Mouse (Mus musculus): ENCODE measurements around the gene Prpf19. TPM values are rescaled to one million over a fixed set of nuclear protein-coding genes. Genes with fewer than 3 reads are reported as not detected.
A peak's percentile ranks its signal among the peaks of the same experiment; 100 is the strongest.

Gene Prpf19
- polyA plus RNA-seq, 1 experiment from 2014 or later = 20.3 TPM

DNA sequence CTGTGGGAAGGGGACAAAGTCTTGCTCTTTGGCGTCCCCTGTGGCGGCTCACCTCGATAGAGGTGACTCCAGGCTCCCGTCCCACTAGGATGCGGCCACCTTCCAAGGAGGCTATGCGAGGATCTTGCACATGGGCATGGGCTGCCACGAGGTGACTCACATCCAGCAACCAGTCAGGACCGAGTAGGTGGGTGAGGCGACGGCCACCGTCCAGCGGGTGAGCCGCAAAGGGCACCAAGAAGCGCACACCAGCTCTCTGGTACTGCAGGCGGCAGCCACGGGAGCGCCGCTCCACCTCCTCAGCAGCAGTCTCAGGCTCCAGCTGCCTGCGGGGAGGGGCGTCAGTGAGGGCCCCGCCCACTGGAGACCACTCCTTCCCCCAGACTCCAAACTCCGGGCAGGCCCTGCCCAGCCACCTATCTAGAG, 34.9 kb upstream of the Prpf19 start:
- Histone ChIP-seq H3K9me3 (ENCODE audit: control insufficient read depth) (no peaks in the 10 kb centered on the region), H3K4me2 (replicated peaks; ENCODE audit: low read depth) (no peak overlapping the region), H3K4me1 (replicated peaks; ENCODE audit: control insufficient read depth, insufficient read depth, low read length) (no peaks in the 10 kb centered on the region), H3K27me3 (replicated peaks; ENCODE audit: control insufficient read depth, insufficient read depth, low read length) (no peaks in the 10 kb centered on the region), H3K27ac (ENCODE audit: low read depth, low read length) (no peak overlapping the region), H3K4me3 (ENCODE audit: low read depth, low read length) (no peak overlapping the region), H3K36me3 (ENCODE audit: control insufficient read depth, insufficient read depth) (peaks cover 22% of the 10 kb centered on the region), H3K9ac (ENCODE audit: low read depth, low read length) (no peak overlapping the region)
- TF ChIP-seq CTCF (IDR thresholded peaks at IDR 0.05; ENCODE audit: low read depth) = peak; percentile 19; the same call in 1 of the 2 replicates
- ATAC-seq = no peak
- WGBS = 56% methylated on average over 20 of the region's 22 CpGs

DNA sequence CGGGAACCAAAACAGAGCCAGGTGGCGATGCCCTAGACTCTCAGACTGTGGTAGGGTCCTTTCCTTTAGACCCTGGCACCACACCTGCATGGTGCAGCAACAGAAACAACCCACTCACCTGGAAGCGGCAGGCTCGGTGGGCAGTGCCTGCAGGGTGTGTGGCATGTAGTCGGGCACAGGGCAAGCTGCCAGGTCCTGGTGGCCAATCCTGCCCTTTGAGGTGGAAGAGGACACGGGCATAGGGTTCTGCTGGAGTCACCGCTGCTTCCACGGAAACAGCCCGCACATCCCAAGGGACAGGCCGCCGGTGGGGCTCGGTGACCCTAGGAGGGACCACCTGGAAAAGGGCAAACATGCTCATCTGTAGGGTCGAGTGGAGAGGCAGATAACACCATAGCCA, 28.7 kb upstream of the Prpf19 start:
- Histone ChIP-seq H3K9me3 (ENCODE audit: control insufficient read depth) (no peaks in the 10 kb centered on the region), H3K4me1 (replicated peaks; ENCODE audit: control insufficient read depth, insufficient read depth, low read length) (no peaks in the 10 kb centered on the region; the same call in 1 of the 2 replicates), H3K27me3 (replicated peaks; ENCODE audit: control insufficient read depth, insufficient read depth, low read length) (no peaks in the 10 kb centered on the region), H3K27ac (ENCODE audit: low read depth, low read length) (no peak overlapping the region), H3K9ac (ENCODE audit: low read depth, low read length) (no peak overlapping the region), H3K4me2 (replicated peaks; ENCODE audit: low read depth) (no peak overlapping the region), H3K4me3 (ENCODE audit: low read depth, low read length) (no peak overlapping the region), H3K36me3 (ENCODE audit: control insufficient read depth, insufficient read depth) (peaks cover 17% of the 10 kb centered on the region)
- no peak for TF ChIP-seq CTCF (IDR thresholded peaks at IDR 0.05; ENCODE audit: low read depth)
- WGBS = 95% methylated on average over 13 of the region's 13 CpGs
- no peak for ATAC-seq

DNA sequence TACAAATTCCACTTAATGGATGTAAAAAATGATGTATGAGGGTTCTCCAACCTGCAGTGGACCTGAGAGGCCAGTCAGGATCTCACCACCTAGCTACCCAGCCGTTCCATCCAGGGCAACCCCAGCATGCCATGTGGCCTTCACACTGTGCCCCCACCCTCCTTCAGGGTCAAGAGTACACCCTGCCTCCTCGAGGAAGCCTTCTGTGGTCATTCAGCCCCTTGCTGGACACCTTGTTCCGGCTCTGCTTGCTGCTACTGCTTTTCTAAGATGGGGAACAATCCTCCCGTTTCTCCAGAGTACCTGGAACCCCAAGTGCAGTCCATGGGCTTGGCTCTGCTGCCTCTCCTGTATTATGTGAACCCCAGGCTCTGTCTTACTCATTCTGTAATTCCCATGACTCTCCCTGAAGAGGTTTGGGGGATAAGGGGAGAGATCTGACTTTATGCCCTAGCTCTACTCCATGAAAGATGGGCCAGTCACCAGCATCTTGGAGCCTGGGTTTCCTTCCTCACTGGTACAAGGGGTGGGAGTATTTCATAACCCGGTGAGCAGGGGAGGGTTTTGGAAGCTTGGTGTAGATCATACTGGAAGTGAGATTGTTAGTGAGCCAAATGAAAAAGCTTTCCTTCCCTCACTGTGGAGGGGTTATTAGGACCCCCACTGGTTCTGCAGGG, 26.9 kb upstream of the Prpf19 start:
- H3K27ac ChIP-seq (ENCODE audit: low read depth, low read length) = no peak overlapping the region
- H3K4me1 ChIP-seq (replicated peaks; ENCODE audit: control insufficient read depth, insufficient read depth, low read length) = no peaks in the 10 kb centered on the region; the same call in 1 of the 2 replicates
- WGBS = 26% methylated on average over 5 of the region's 5 CpGs
- peak overlapping the region; percentile 56 for H3K4me3 ChIP-seq (ENCODE audit: low read depth, low read length)
- no peaks in the 10 kb centered on the region for H3K27me3 ChIP-seq (replicated peaks; ENCODE audit: control insufficient read depth, insufficient read depth, low read length)
- TF ChIP-seq CTCF (IDR thresholded peaks at IDR 0.05; ENCODE audit: low read depth) = no peak
- 0 out of 2 replicates have a peak overlapping the region, but pooled peaks have one; percentile 49 for H3K9ac ChIP-seq (ENCODE audit: low read depth, low read length)
- peak overlapping the region; percentile 84 for H3K4me2 ChIP-seq (replicated peaks; ENCODE audit: low read depth)
- no peaks in the 10 kb centered on the region for H3K9me3 ChIP-seq (ENCODE audit: control insufficient read depth)
- no peak for ATAC-seq
- peaks cover 34% of the 10 kb centered on the region for H3K36me3 ChIP-seq (ENCODE audit: control insufficient read depth, insufficient read depth)

DNA sequence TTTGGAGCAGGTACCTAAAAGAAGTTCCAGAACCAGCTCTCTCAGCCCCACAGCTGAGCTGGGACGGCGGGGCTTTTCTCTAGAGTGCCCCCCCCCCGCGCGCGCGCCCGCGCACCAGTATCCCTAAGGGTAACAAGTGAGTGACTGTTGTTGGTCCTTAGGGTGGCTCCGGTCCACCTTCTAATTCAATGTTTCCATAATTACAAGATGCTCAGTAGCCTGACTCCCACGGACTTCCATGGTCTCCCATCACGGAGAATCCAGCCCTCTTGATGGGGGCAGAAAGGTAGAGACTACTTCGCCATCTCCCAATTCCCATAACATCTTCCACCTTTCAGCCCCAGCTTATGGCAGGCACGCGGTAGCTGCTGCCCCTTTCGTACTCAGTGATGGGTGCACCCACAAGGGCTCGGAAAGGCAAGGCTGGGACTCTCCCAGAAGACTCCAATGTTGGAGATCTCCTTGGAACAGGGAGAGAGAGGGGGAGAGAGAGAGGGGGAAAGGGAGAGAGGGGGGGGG, 26.3 kb upstream of the Prpf19 start:
- Histone ChIP-seq H3K9me3 (ENCODE audit: control insufficient read depth) (no peaks in the 10 kb centered on the region), H3K4me1 (replicated peaks; ENCODE audit: control insufficient read depth, insufficient read depth, low read length) (no peaks in the 10 kb centered on the region; the same call in 1 of the 2 replicates), H3K4me2 (replicated peaks; ENCODE audit: low read depth) (peak overlapping the region; percentile 84), H3K9ac (ENCODE audit: low read depth, low read length) (peak overlapping the region; percentile 49; the same call in 1 of the 2 replicates), H3K36me3 (ENCODE audit: control insufficient read depth, insufficient read depth) (peaks cover 40% of the 10 kb centered on the region), H3K4me3 (ENCODE audit: low read depth, low read length) (peak overlapping the region; percentile 56), H3K27ac (ENCODE audit: low read depth, low read length) (no peak overlapping the region), H3K27me3 (replicated peaks; ENCODE audit: control insufficient read depth, insufficient read depth, low read length) (no peaks in the 10 kb centered on the region)
- TF ChIP-seq CTCF (IDR thresholded peaks at IDR 0.05; ENCODE audit: low read depth) = no peak
- ATAC-seq = no peak
- 3% methylated on average over 17 of the region's 17 CpGs for whole genome bisulfite sequencing

DNA sequence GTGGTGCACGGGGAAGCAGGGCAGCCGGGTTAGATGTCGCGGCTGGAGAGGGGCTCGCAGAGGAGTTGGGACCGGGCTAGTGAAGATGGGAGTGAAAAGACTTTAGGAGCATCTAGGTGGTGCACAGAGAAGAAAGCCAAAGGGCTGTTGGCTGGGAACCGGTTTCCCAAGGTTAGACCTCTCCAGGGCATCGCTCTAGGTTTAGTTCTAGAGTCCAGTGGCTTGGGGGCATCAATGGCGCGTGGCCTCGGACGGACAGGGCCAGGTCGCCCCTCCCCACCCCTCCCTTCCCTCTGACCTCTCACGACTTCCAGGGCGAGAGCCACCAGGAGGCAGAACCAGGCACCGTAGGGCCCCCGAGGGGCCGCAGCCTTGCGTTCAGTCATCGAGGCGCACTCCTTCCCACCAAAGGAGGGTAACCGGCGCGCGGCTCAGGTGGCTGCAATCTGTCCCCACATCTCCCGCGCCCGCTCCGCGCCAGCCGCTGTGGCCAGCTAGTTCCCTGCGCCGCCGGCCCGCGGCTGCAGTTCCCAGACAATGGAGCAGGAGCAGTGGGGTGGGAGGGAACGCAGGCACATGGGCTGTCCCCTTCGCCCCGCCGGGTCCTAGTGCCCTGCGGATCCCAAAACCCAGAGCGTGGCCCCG, 25.7 kb upstream of the Prpf19 start:
- no peaks in the 10 kb centered on the region; the same call in 1 of the 2 replicates for H3K4me1 ChIP-seq (replicated peaks; ENCODE audit: control insufficient read depth, insufficient read depth, low read length)
- H3K4me2 ChIP-seq (replicated peaks; ENCODE audit: low read depth) = peak overlapping the region; percentile 84
- H3K9ac ChIP-seq (ENCODE audit: low read depth, low read length) = peak overlapping the region; percentile 49
- WGBS = under 1% methylated on average over 42 of the region's 43 CpGs
- H3K27me3 ChIP-seq (replicated peaks; ENCODE audit: control insufficient read depth, insufficient read depth, low read length) = no peaks in the 10 kb centered on the region
- H3K4me3 ChIP-seq (ENCODE audit: low read depth, low read length) = peak overlapping the region; percentile 56
- H3K9me3 ChIP-seq (ENCODE audit: control insufficient read depth) = no peaks in the 10 kb centered on the region
- peak; percentile 34; the same call in 1 of the 2 replicates for TF ChIP-seq CTCF (IDR thresholded peaks at IDR 0.05; ENCODE audit: low read depth)
- H3K36me3 ChIP-seq (ENCODE audit: control insufficient read depth, insufficient read depth) = peaks cover 40% of the 10 kb centered on the region
- ATAC-seq = peak; percentile 71
- no peak overlapping the region for H3K27ac ChIP-seq (ENCODE audit: low read depth, low read length)

DNA sequence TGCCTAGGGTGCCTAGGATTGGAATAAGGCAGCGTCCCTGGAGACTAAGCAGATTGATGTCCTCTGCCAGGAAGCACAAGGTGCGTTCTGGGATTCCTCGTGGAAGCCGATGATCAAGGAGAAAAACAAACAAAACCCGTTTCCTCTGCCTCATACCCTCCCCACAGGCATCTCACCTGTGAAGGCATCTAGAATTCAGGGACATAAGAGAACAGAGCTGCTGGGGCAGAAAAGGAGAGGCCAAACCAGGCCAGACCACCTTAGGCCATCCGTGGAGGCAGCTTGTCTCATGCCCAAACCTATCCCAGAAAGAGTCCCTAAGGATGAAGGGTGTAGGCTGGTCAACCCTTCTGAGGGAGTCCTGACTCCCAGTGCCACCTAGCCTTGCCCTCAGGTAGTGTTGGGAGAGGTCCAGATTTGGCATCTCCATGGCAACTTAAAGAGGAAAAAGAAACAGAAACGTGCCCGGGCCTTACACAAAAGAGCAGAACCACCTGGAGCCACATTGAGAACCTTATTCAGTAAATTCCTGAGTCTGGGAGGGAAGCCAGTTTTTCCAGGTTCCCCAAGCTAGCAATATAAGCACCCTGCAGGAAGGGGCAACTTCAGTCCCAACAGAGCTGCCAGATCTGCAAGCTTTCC, 25.0 kb upstream of the Prpf19 start, which contains the start of gene Tmem132a:
Tmem132a (minus strand) TSS at position 55 of the 642 bp plus-strand sequence.
- ATAC-seq = no peak; the same call in 1 of the 2 replicates
- peak within 1 kb of the TSS; percentile 84 for H3K4me2 ChIP-seq (replicated peaks; ENCODE audit: low read depth)
- no peak within 1 kb of the TSS for H3K27ac ChIP-seq (ENCODE audit: low read depth, low read length)

More for the DNA sequence above, 25.0 kb upstream of the Prpf19 start, which contains the start of gene Tmem132a:
- Histone ChIP-seq H3K36me3 (ENCODE audit: control insufficient read depth, insufficient read depth) (peaks cover 34% of the 10 kb centered on the region), H3K4me3 (ENCODE audit: low read depth, low read length) (peak within 1 kb of the TSS; percentile 56), H3K27me3 (replicated peaks; ENCODE audit: control insufficient read depth, insufficient read depth, low read length) (no peaks in the 10 kb centered on the region), H3K4me1 (replicated peaks; ENCODE audit: control insufficient read depth, insufficient read depth, low read length) (no peaks in the 10 kb centered on the region; the same call in 1 of the 2 replicates), H3K9ac (ENCODE audit: low read depth, low read length) (peak within 1 kb of the TSS; percentile 49), H3K9me3 (ENCODE audit: control insufficient read depth) (no peaks in the 10 kb centered on the region)
- no peak for TF ChIP-seq CTCF (IDR thresholded peaks at IDR 0.05; ENCODE audit: low read depth)
- WGBS = 5% methylated on average over 8 of the region's 8 CpGs

Data from intestine, postnatal 0 days (tissue).